Mouse (Mus musculus): ENCODE results near the gene Atg4d. TPM values are rescaled to one million over a fixed set of nuclear protein-coding genes. Genes with fewer than 3 reads are reported as not detected.
A peak's percentile ranks its signal among the peaks of the same experiment; 100 is the strongest.

Atg4d gene
- polyA plus RNA-seq, 1 experiment: 27.5 TPM

DNA sequence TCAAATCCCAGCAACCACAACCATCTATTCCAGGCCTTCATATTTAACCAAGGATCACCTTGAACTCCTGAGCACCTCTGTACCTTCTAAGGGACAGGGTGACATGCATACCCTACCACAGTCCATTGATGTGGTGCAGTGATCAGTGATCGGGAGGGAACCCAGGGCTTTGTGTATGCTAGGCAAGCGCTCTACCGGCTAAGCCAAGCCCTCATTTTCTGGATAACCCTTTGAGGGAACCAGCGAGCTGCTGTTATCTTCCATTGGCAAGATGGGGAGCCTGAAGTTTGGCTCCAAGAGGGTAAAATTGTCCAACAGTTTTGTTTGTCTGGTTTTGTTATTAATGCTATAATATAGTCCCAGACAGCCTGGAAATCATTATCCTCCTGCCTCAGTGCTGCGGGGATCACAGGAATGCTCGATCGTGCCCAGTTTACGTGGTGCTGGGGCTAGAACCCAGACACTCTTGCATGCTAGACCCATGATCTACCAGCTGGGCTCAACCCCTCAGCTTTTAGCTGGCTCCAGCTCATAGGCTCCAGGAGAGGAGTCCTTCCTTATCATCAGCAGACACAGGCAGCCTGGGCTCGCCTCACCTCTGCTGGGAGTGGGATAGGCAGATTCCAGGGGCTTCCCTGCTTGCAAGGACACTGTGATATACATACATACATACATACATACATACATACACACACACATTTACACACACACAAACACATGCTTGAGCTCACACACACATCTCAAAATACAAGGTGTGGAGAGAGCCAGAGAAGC is 49.5 kb downstream of the Atg4d start:
- no peak overlapping the region for H3K4me3 ChIP-seq (ENCODE audit: control insufficient read depth, low read depth, low read length)
- H3K27me3 ChIP-seq (ENCODE audit: control insufficient read depth, insufficient read depth, low read length): no peaks in the 10 kb centered on the region
- no peak for TF ChIP-seq CTCF (IDR thresholded peaks at IDR 0.05; ENCODE audit: control insufficient read depth, insufficient read depth, insufficient replicate concordance, low read depth, low read length)
- no peak for TF ChIP-seq POLR2A (IDR thresholded peaks at IDR 0.05; ENCODE audit: control insufficient read depth, low read depth, low read length)
- no peaks in the 10 kb centered on the region for H3K36me3 ChIP-seq (ENCODE audit: control insufficient read depth, insufficient read depth, low read length)
- peaks cover 10% of the 10 kb centered on the region for H3K4me1 ChIP-seq (ENCODE audit: control insufficient read depth, insufficient read depth, low read length)
- H3K27ac ChIP-seq (ENCODE audit: control insufficient read depth, insufficient read depth, low read depth, low read length): no peak overlapping the region

DNA sequence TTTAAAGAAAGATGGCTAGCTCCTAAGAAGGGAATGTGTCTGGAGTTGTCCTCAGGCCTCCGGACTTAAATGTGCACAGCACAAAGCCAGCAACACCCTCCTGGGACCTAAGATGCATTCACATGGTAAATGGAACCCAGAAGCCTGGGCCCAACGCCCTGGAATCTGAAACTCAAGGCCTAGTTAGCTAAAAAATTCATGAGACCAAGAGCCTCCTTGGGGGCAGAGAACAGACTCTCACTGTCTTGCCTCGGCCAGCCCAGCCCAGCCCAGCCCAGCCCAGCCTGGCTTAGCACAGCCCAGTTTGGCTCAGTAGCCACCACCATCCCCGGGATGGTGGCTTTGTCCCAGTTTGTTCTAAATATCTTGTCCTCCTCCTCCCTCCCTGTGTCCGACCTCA is 50.3 kb downstream of the Atg4d start:
- TF ChIP-seq POLR2A (IDR thresholded peaks at IDR 0.05; ENCODE audit: control insufficient read depth, low read depth, low read length) (no peak), CTCF (IDR thresholded peaks at IDR 0.05; ENCODE audit: control insufficient read depth, insufficient read depth, insufficient replicate concordance, low read depth, low read length) (no peak)
- no peaks in the 10 kb centered on the region for H3K36me3 ChIP-seq (ENCODE audit: control insufficient read depth, insufficient read depth, low read length)
- H3K4me1 ChIP-seq (ENCODE audit: control insufficient read depth, insufficient read depth, low read length): peaks cover 12% of the 10 kb centered on the region
- H3K4me3 ChIP-seq (ENCODE audit: control insufficient read depth, low read depth, low read length): no peak overlapping the region
- no peak overlapping the region for H3K27ac ChIP-seq (ENCODE audit: control insufficient read depth, insufficient read depth, low read depth, low read length)
- H3K27me3 ChIP-seq (ENCODE audit: control insufficient read depth, insufficient read depth, low read length): no peaks in the 10 kb centered on the region

DNA sequence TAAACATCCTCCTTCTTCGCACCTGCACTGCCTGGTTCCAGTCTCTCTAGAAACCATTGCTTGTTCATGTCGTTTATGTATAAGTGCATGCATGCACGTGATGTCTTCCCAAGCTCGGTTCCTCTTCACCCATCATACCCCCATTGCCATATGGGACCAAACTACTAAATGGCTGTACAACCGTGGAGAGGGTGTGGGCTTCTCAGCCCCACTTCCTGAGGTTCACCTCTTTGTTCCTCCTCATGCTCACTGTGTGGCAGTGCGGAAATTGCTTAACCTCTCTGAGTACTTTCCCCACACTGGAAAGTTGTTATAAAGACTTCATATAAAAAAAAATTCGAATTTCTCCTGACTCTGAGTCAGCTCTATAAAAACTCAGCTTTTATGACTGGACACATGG is 51.6 kb downstream of the Atg4d start:
- TF ChIP-seq POLR2A (IDR thresholded peaks at IDR 0.05; ENCODE audit: control insufficient read depth, low read depth, low read length) (no peak), CTCF (IDR thresholded peaks at IDR 0.05; ENCODE audit: control insufficient read depth, insufficient read depth, insufficient replicate concordance, low read depth, low read length) (no peak)
- H3K27ac ChIP-seq (ENCODE audit: control insufficient read depth, insufficient read depth, low read depth, low read length): no peak overlapping the region

DNA sequence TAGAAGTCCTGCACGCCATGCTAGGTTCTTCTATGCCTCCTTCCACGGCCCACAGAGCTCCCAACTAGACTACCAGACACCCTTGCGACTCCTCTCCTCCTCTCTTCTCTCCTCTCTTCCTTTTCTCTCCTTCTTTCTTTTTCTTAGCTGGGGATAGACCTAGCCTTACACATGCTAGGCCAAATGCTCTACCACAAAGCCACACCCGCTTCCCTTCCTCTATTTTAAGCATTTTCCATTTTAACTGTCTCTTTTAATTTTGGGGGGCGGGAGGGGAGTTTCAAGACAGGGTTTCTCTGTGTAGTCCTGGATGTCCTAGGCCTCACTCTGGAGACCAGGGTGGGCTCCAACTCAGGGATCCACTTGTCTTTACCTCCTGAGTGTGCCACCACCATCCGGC is 53.7 kb downstream of the Atg4d start:
- Histone ChIP-seq H3K4me3 (ENCODE audit: control insufficient read depth, low read depth, low read length) (no peak overlapping the region), H3K27ac (ENCODE audit: control insufficient read depth, insufficient read depth, low read depth, low read length) (no peak overlapping the region), H3K27me3 (ENCODE audit: control insufficient read depth, insufficient read depth, low read length) (no peaks in the 10 kb centered on the region), H3K36me3 (ENCODE audit: control insufficient read depth, insufficient read depth, low read length) (no peaks in the 10 kb centered on the region), H3K4me1 (ENCODE audit: control insufficient read depth, insufficient read depth, low read length) (peaks cover 20% of the 10 kb centered on the region)
- TF ChIP-seq CTCF (IDR thresholded peaks at IDR 0.05; ENCODE audit: control insufficient read depth, insufficient read depth, insufficient replicate concordance, low read depth, low read length) (no peak), POLR2A (IDR thresholded peaks at IDR 0.05; ENCODE audit: control insufficient read depth, low read depth, low read length) (no peak)

More for the DNA sequence above, 51.6 kb downstream of the Atg4d start:
- peaks cover 21% of the 10 kb centered on the region for H3K4me1 ChIP-seq (ENCODE audit: control insufficient read depth, insufficient read depth, low read length)
- no peaks in the 10 kb centered on the region for H3K27me3 ChIP-seq (ENCODE audit: control insufficient read depth, insufficient read depth, low read length)
- no peak overlapping the region for H3K4me3 ChIP-seq (ENCODE audit: control insufficient read depth, low read depth, low read length)
- H3K36me3 ChIP-seq (ENCODE audit: control insufficient read depth, insufficient read depth, low read length): no peaks in the 10 kb centered on the region

DNA sequence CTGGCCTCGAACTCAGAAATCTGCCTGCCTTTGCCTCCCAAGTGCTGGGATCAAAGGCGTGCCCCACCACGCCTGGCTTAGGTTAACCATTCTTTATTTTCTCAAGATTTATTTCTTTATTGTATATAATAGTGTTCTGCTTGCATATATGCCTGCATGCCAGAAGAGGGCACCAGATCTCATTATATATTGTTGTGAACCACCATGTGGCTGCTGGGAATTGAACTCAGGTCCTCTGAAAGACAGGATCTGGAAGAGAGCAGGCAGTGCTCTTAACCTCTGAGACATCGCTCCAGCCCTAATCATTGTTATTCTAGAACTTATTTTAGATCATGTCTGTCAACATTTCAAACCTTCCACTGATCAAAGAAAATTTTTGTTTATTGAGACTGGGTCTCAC is 54.4 kb downstream of the Atg4d start:
- H3K4me1 ChIP-seq (ENCODE audit: control insufficient read depth, insufficient read depth, low read length): peaks cover 20% of the 10 kb centered on the region
- H3K27ac ChIP-seq (ENCODE audit: control insufficient read depth, insufficient read depth, low read depth, low read length): no peak overlapping the region
- TF ChIP-seq POLR2A (IDR thresholded peaks at IDR 0.05; ENCODE audit: control insufficient read depth, low read depth, low read length) (no peak), CTCF (IDR thresholded peaks at IDR 0.05; ENCODE audit: control insufficient read depth, insufficient read depth, insufficient replicate concordance, low read depth, low read length) (no peak)
- H3K4me3 ChIP-seq (ENCODE audit: control insufficient read depth, low read depth, low read length): no peak overlapping the region; the same call in 1 of the 2 replicates
- no peaks in the 10 kb centered on the region for H3K36me3 ChIP-seq (ENCODE audit: control insufficient read depth, insufficient read depth, low read length)
- no peaks in the 10 kb centered on the region for H3K27me3 ChIP-seq (ENCODE audit: control insufficient read depth, insufficient read depth, low read length)

DNA sequence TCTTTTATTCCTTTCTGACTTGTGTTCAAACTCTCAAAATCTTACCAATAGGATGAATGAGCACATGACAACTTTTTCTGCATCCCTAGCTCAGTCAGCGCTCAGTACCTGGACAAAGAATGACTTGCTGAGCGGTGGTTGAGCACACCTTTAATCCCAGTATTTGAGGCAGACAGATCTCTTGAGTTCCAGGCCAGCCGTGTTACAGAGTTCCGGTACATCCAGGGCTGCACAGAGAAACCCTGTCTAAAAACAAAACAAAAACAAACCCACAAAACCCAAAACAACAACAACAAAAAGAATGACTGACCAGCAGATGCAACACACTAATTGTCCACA is 55.2 kb downstream of the Atg4d start:
- Histone ChIP-seq H3K4me1 (ENCODE audit: control insufficient read depth, insufficient read depth, low read length) (peaks cover 20% of the 10 kb centered on the region), H3K27me3 (ENCODE audit: control insufficient read depth, insufficient read depth, low read length) (no peaks in the 10 kb centered on the region), H3K4me3 (ENCODE audit: control insufficient read depth, low read depth, low read length) (peak overlapping the region; percentile 87), H3K27ac (ENCODE audit: control insufficient read depth, insufficient read depth, low read depth, low read length) (peak overlapping the region; percentile 68; the same call in 1 of the 2 replicates), H3K36me3 (ENCODE audit: control insufficient read depth, insufficient read depth, low read length) (no peaks in the 10 kb centered on the region)
- TF ChIP-seq POLR2A (IDR thresholded peaks at IDR 0.05; ENCODE audit: control insufficient read depth, low read depth, low read length) (no peak), CTCF (IDR thresholded peaks at IDR 0.05; ENCODE audit: control insufficient read depth, insufficient read depth, insufficient replicate concordance, low read depth, low read length) (no peak)

DNA sequence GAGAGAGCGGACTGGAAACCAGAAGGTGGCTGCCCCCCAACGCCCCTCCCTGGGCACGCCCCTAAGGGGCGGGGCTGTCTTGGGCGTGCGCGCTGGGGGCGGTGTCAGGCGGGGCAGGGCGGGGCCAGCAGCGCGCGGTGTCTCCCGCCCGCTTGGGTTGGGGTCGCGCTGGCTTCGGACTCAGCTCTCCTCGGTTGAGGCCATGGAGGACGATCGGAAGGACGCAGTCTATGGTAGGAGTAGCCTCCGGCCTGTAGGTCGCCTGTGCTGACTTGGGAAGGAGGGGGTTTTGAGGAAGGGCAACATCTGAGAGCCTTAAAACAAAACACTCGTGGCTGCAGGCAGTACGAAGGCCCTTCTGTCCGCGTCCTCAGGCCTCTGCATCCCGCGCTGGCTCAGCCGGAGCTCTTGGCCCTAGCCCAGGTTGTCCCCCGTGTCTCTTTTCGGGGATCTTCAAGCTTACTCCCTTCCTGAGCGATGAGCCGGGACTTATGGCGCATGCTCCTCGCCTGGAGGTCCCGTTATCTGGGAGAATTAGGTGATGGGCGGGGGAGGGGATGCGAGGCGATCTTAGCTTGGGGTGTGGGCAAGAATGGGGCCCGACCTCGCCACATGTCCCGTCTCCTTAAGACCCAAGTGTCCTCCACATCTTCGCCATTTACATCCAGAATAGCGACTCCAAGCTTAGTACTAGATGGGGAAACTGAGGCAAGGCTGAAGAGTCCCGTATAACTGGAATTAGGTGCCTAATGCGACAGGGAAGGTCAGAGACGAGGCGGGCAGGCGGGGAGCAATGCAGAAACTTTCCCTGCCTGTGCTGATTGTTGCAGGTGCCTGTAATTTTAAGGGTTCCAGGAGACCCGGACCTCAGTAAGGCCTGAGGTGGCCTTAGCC is 55.8 kb downstream of the Atg4d start, which contains the start of gene Slc44a2:
Slc44a2 (plus strand) TSS at position 80 of the 894 bp plus-strand sequence.
- Histone ChIP-seq H3K27ac (ENCODE audit: control insufficient read depth, insufficient read depth, low read depth, low read length) (peak within 1 kb of the TSS; percentile 73), H3K27me3 (ENCODE audit: control insufficient read depth, insufficient read depth, low read length) (no peaks in the 10 kb centered on the region), H3K4me3 (ENCODE audit: control insufficient read depth, low read depth, low read length) (peak within 1 kb of the TSS; percentile 87), H3K36me3 (ENCODE audit: control insufficient read depth, insufficient read depth, low read length) (no peaks in the 10 kb centered on the region), H3K4me1 (ENCODE audit: control insufficient read depth, insufficient read depth, low read length) (peaks cover 20% of the 10 kb centered on the region)
- TF ChIP-seq POLR2A (IDR thresholded peaks at IDR 0.05; ENCODE audit: control insufficient read depth, low read depth, low read length) (peak; percentile 60), CTCF (IDR thresholded peaks at IDR 0.05; ENCODE audit: control insufficient read depth, insufficient read depth, insufficient replicate concordance, low read depth, low read length) (no peak)
